Mouse (Mus musculus) MEL (cell line): ENCODE data around the gene Pcdh9. TPM values are rescaled to one million over a fixed set of nuclear protein-coding genes. Genes with fewer than 3 reads are reported as not detected.

Experiments used
- DNase-seq: peaks from one replicate; pipeline ENCODE4 v3.0.0; 2011; ENCODE audit warnings: low read depth, low spot score
- H3K27ac ChIP-seq: 2 replicates; pipeline ENCODE4 v1.5.1; 2012; ENCODE audit warnings: low read depth, mild to moderate bottlenecking, control low read depth, low read length, moderate library complexity; ENCODE audit not compliant: control insufficient read depth
- H3K27me3 ChIP-seq, 2 experiments: fragments of 150-350 bp in 1 of 2; sonication (generic) in 1 of 2; 2 replicates each; pipeline ENCODE4 v1.6.1; 2012; ENCODE audit warnings: low read length in 2 of 2, mild to moderate bottlenecking in 2 of 2, improper control_type of control experiment in 1 of 2, moderate library complexity in 1 of 2; ENCODE audit not compliant: insufficient read depth in 2 of 2, control insufficient read depth in 1 of 2
- H3K36me3 ChIP-seq, 2 experiments: 2 replicates each; pipeline ENCODE4 v1.6.1; 2012 to 2014; ENCODE audit warnings: low read length in 2 of 2, improper control_type of control experiment in 1 of 2, inconsistent platforms in 1 of 2, mild to moderate bottlenecking in 1 of 2; ENCODE audit not compliant: insufficient read depth in 2 of 2, control insufficient read depth in 1 of 2
- H3K4me1 ChIP-seq, 2 experiments: fragments of 150-350 bp in 1 of 2; sonication (generic) in 1 of 2; 2 replicates each; pipeline ENCODE4 v1.6.1; 2012; ENCODE audit warnings: low read length in 2 of 2, improper control_type of control experiment in 1 of 2, mild to moderate bottlenecking in 1 of 2; ENCODE audit not compliant: insufficient read depth in 2 of 2, control insufficient read depth in 1 of 2
- H3K4me3 ChIP-seq, 2 experiments: fragments of 150-350 bp in 1 of 2; sonication (generic) in 1 of 2; 2 replicates each; pipeline ENCODE4 v1.5.1; 2012; ENCODE audit warnings: low read depth in 2 of 2, low read length in 2 of 2, mild to moderate bottlenecking in 2 of 2, moderate library complexity in 2 of 2, control low read depth in 1 of 2, improper control_type of control experiment in 1 of 2; ENCODE audit not compliant: control insufficient read depth in 1 of 2, insufficient read depth in 1 of 2
- H3K79me2 ChIP-seq: 2 replicates; pipeline ENCODE4 v1.6.1; 2012; ENCODE audit warnings: mild to moderate bottlenecking, low read length, moderate library complexity; ENCODE audit not compliant: control insufficient read depth, poor library complexity, insufficient read depth
- H3K9ac ChIP-seq: 2 replicates; pipeline ENCODE4 v1.6.1; 2012; ENCODE audit warnings: low read depth, mild to moderate bottlenecking, control low read depth, low read length, moderate library complexity; ENCODE audit not compliant: control insufficient read depth, poor library complexity, severe bottlenecking
- H3K9me3 ChIP-seq: fragments of 150-350 bp; sonication (generic); replicated peaks from 2 replicates; pipeline ENCODE4 v1.6.1; 2012; ENCODE audit warnings: mild to moderate bottlenecking, low read length, improper control_type of control experiment, moderate library complexity; ENCODE audit not compliant: insufficient read depth
- CHD1 ChIP-seq: IDR thresholded peaks from 2 replicates; pipeline ENCODE4 v1.6.1; 2012; ENCODE audit warnings: low read depth, mild to moderate bottlenecking, inconsistent platforms, low read length, improper control_type of control experiment
- E2F4 ChIP-seq: IDR thresholded peaks from 2 replicates; pipeline ENCODE4 v1.6.1; 2011; ENCODE audit warnings: low read depth, low read length, improper control_type of control experiment, borderline replicate concordance
- EP300 ChIP-seq, 2 experiments: IDR thresholded peaks; 2 replicates each; pipeline ENCODE4 v1.6.1; 2011; ENCODE audit warnings: improper control_type of control experiment in 2 of 2, low read length in 2 of 2, low read depth in 1 of 2, mild to moderate bottlenecking in 1 of 2
- GATA1 ChIP-seq: IDR thresholded peaks from 2 replicates; pipeline ENCODE4 v1.6.1; 2011; ENCODE audit warnings: low read depth, low read length, improper control_type of control experiment
- HCFC1 ChIP-seq: IDR thresholded peaks from 2 replicates; pipeline ENCODE4 v1.6.1; 2012; ENCODE audit warnings: low read depth, mild to moderate bottlenecking, inconsistent platforms, low read length, improper control_type of control experiment, moderate library complexity
- JUND ChIP-seq: IDR thresholded peaks from 2 replicates; pipeline ENCODE4 v1.6.1; 2011; ENCODE audit warnings: low read depth, mild to moderate bottlenecking, improper control_type of control experiment, low read length
- MYC ChIP-seq: IDR thresholded peaks from 2 replicates; pipeline ENCODE4 v1.6.1; 2011; ENCODE audit warnings: low read depth, mild to moderate bottlenecking, low read length, improper control_type of control experiment, moderate library complexity
- NELFE ChIP-seq: IDR thresholded peaks from 2 replicates; pipeline ENCODE4 v1.6.1; 2011; ENCODE audit warnings: low read depth, low read length, improper control_type of control experiment
- NRF1 ChIP-seq: IDR thresholded peaks from 2 replicates; pipeline ENCODE4 v1.6.1; 2014; ENCODE audit warnings: low read depth, mild to moderate bottlenecking, inconsistent platforms, low read length, improper control_type of control experiment, moderate library complexity; ENCODE audit not compliant: poor library complexity, insufficient read depth, severe bottlenecking
- POLR2A ChIP-seq, 2 experiments: IDR thresholded peaks; 2 replicates each; pipeline ENCODE4 v1.6.1; 2011 to 2012; ENCODE audit warnings: low read length in 2 of 2, mild to moderate bottlenecking in 2 of 2, control low read depth in 1 of 2, improper control_type of control experiment in 1 of 2, low read depth in 1 of 2, moderate library complexity in 1 of 2; ENCODE audit not compliant: control insufficient read depth in 1 of 2, insufficient read depth in 1 of 2, poor library complexity in 1 of 2
- POLR2AphosphoS2 ChIP-seq: IDR thresholded peaks from 2 replicates; pipeline ENCODE4 v1.6.1; 2011; ENCODE audit warnings: low read length, improper control_type of control experiment
- POLR2AphosphoS5 ChIP-seq: IDR thresholded peaks from 2 replicates; pipeline ENCODE4 v1.6.1; 2012; ENCODE audit warnings: low read depth, borderline replicate concordance, mild to moderate bottlenecking, inconsistent platforms, low read length, moderate library complexity, mixed read lengths
- SIN3A ChIP-seq: IDR thresholded peaks from 2 replicates; pipeline ENCODE4 v1.6.1; 2012; ENCODE audit warnings: low read length, improper control_type of control experiment, inconsistent platforms
- SMC3 ChIP-seq: IDR thresholded peaks from 2 replicates; pipeline ENCODE4 v1.6.1; 2011; ENCODE audit warnings: low read depth, low read length, improper control_type of control experiment
- TBP ChIP-seq: IDR thresholded peaks from 2 replicates; pipeline ENCODE4 v1.8.0; 2011; ENCODE audit warnings: low read depth, low read length, improper control_type of control experiment
- polyA plus RNA-seq, 2 experiments: library from polyadenylated mRNA; stranded (reverse) in 1 of 2; unstranded in 1 of 2; fragments of >175 nt in 1 of 2; fragments of >200 nt in 1 of 2; gene quantifications; 2 replicates each; pipeline versions ENCODE4 v1.2.1 to v1.2.4; 2012; ENCODE audit warnings: low replicate concordance in 2 of 2, low read depth in 1 of 2; ENCODE audit not compliant: insufficient read length in 2 of 2, insufficient read depth in 1 of 2, missing spikeins in 1 of 2
- total RNA-seq: library from RNA; depleted of rRNA; stranded (reverse); fragments of 300-350 nt; gene quantifications from 2 replicates; pipeline ENCODE4 v1.2.3, GENCODE M21; 2012

Pcdh9 gene
- total and polyA plus RNA-seq, 3 experiments = not detected

GRCm38 (mm10) chr14:93349166-93349565 is 541.3 kb downstream of the Pcdh9 start (continued):
- TF ChIP-seq SMC3 = no peak

GRCm38 (mm10) chr14:93347031-93347430 is 543.4 kb downstream of the Pcdh9 start:
- H3K4me3 ChIP-seq = no peak overlapping the region
- no peaks in the 10 kb centered on the region for H3K9me3 ChIP-seq
- no peak overlapping the region for H3K27ac ChIP-seq
- H3K79me2 ChIP-seq = no peaks in the 10 kb centered on the region
- H3K4me1 ChIP-seq = no peaks in the 10 kb centered on the region
- DNase-seq = no peak
- no peaks in the 10 kb centered on the region for H3K27me3 ChIP-seq
- TF ChIP-seq POLR2A (IDR thresholded peaks at IDR 0.05; ENCODE audit: control insufficient read depth in 1 of 2, insufficient read depth in 1 of 2, low read depth in 1 of 2, low read length in 2 of 2, poor library complexity in 1 of 2) (no peak), NRF1 (no peak), TBP (no peak), MYC (no peak), EP300 (IDR thresholded peaks at IDR 0.05; ENCODE audit: low read depth in 1 of 2, low read length in 2 of 2) (no peak), NELFE (no peak), POLR2AphosphoS2 (no peak), HCFC1 (no peak), CHD1 (no peak), SIN3A (no peak), E2F4 (no peak)
- H3K36me3 ChIP-seq = no peaks in the 10 kb centered on the region
- H3K9ac ChIP-seq = no peak overlapping the region

GRCm38 (mm10) chr14:93342781-93343180 is 547.7 kb downstream of the Pcdh9 start:
- Histone ChIP-seq H3K36me3 (no peaks in the 10 kb centered on the region), H3K9me3 (no peaks in the 10 kb centered on the region), H3K79me2 (no peaks in the 10 kb centered on the region), H3K4me3 (no peak overlapping the region), H3K9ac (no peak overlapping the region), H3K27ac (no peak overlapping the region), H3K27me3 (no peaks in the 10 kb centered on the region), H3K4me1 (no peaks in the 10 kb centered on the region)
- no peak for DNase-seq
- no peak for TF ChIP-seq JUND
- no peak for TF ChIP-seq CHD1
- TF ChIP-seq NRF1 = no peak
- no peak for TF ChIP-seq HCFC1
- TF ChIP-seq POLR2AphosphoS5 = no peak
- TF ChIP-seq GATA1 = no peak
